Mouse (Mus musculus): ENCODE data around the gene Adat1.

DNA sequence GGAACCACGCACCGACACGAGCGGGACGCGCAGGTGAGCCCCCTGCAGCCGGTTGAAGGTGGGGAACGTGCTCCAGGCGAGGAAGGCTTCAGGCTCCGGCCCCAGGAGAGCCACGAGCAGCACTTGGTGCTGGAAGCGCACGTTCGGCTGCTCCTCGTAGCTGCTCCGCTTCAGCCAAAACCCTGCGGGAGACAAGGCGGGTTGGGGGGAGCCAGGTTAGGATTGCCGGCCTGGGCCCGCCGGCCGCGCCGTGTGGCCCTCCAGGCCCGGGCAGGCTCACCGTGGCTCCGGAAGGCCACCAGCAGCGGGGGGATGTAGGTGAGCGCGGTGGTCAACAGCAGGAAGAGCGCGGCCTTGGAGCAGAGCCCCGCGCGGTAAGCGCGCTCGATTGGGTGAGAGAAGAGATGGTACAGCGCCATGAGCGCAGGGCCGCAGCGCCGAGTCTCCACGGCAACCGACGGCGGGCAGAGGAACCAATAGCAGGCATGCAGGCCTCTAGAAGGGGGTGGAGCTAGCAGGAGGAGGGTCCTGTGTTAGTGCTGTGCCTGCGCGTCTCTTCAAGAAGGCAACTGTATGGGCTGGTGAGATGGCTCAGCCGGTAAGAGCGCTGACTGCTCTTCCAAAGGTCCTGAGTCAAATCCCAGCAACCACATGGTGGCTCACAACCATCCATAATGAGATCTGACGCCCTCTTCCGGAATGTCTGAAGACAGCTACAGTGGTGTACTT, 58.6 kb downstream of the Adat1 start, which contains the start of gene Tmem231:
- TF ChIP-seq CTCF (IDR thresholded peaks at IDR 0.05; ENCODE audit: extremely low read depth, insufficient read length, insufficient replicate concordance, low read depth, low read length) (no peak), POLR2A (IDR thresholded peaks at IDR 0.05; ENCODE audit: low read depth, low read length) (no peak)

Measured in small intestine, adult 2 months (tissue).